Mouse (Mus musculus): ENCODE results near the gene Tacr3.

Tacr3 gene

GRCm38 (mm10) chr3:134828875-134829530, at the start of gene Tacr3:
Gene Tacr3 (plus strand): TSS chr3:134829007.
- peak in 1 of 2 experiments; percentile 1 for DNase-seq

GRCm38 (mm10) chr3:134828492-134828874, 324 bp upstream of the Tacr3 start:
- no peak for DNase-seq

- peak in 1 of 2 experiments; percentile 1 for DNase-seq
Measured at GRCm38 (mm10) chr3:134829531-134829921, 719 bp downstream of the Tacr3 start.

GRCm38 (mm10) chr3:134851342-134851741, 22.5 kb downstream of the Tacr3 start:
- DNase-seq, result no peak

- DNase-seq, result no peak
Measured at GRCm38 (mm10) chr3:134877701-134878100, 48.9 kb downstream of the Tacr3 start.

GRCm38 (mm10) chr3:134895831-134896230, 67.0 kb downstream of the Tacr3 start:
- no peak for DNase-seq

- DNase-seq, result no peak
Measured at GRCm38 (mm10) chr3:134908890-134909289, 80.1 kb downstream of the Tacr3 start.

- no peak for DNase-seq
Measured at GRCm38 (mm10) chr3:134934703-134935102, 105.9 kb downstream of the Tacr3 start.

- no peak for DNase-seq
Measured at GRCm38 (mm10) chr3:134935461-134935860, 106.7 kb downstream of the Tacr3 start.

GRCm38 (mm10) chr3:134963461-134963860, 134.7 kb downstream of the Tacr3 start:
- no peak for DNase-seq

- DNase-seq, result no peak
Measured at GRCm38 (mm10) chr3:134978902-134979301, 150.1 kb downstream of the Tacr3 start.

- no peak for DNase-seq
Measured at GRCm38 (mm10) chr3:134980140-134980539, 151.3 kb downstream of the Tacr3 start.
